Mouse (Mus musculus) heart, adult 2 months (tissue): Measurements from ENCODE around the gene Mpp4.
A peak's percentile ranks its signal among the peaks of the same experiment; 100 is the strongest.

Source experiments
- CTCF ChIP-seq: fragments of 200-600 bp; IDR thresholded peaks from 2 replicates; pipeline ENCODE4 v1.8.1; 2022; ENCODE audit warnings: antibody characterized with exemption, mild to moderate bottlenecking, moderate library complexity
- EP300 ChIP-seq: fragments of 200-500 bp; IDR thresholded peaks from 2 replicates; pipeline ENCODE4 v1.6.1; 2011; ENCODE audit warnings: low read depth, low read length, control low read depth; ENCODE audit not compliant: insufficient read depth
- POLR2A ChIP-seq: fragments of 200-500 bp; IDR thresholded peaks from 2 replicates; pipeline ENCODE4 v1.6.1; 2011; ENCODE audit warnings: mild to moderate bottlenecking, low read depth, low read length, control low read depth; ENCODE audit not compliant: insufficient read depth

DNA sequence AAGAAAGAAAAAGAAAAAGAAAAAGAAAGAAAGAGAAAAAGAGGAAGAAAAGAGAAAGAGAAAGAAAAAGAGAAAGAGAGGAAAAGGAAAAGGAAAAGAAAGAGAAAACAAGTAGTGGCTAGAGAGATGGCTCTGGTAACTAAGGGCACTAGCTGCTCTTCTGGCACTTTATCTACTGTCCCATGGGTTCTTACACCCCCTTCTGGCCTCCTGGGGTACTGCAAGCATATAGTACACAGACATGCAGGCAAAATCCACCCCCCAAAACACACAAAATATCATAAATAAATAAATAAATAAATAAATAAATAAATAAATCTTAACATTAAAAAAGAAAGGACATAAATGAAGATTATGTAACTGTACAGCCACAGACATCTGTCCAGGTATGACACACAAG lies 20.4 kb downstream of the Mpp4 start:
- TF ChIP-seq CTCF (peak; percentile 86), EP300 (no peak), POLR2A (no peak)
